8 mouse cellular contexts compared by ENCODE assay signal in genomic region chr13:104681212-104681611, GRCm38 (mm10).
DNase-seq lines count a peak whose midpoint lies in the region; ATAC-seq lines count a peak whose summit lies in the region.
"Had no signal": no experiment of that assay in that cellular context is flagged by ENCODE, and none has a peak within 500 bp of the region (broad histone marks: within the 10 kb centered on the region; RNA-seq: fewer than 3 reads in every experiment).

No protein-coding gene starts in this region.

- no peak overlapping the region for H3K9ac ChIP-seq in hindbrain, embryonic 11.5 days (ENCODE audit: low read depth, low read length)

- H3K27ac ChIP-seq in hindbrain, embryonic 11.5 days (ENCODE audit: low read depth, low read length), result no peak overlapping the region
- H3K27ac ChIP-seq in hindbrain, embryonic 10.5 days, result no peak overlapping the region

- peak; percentile 8 for DNase-seq in hindbrain, embryonic 11.5 days (ENCODE audit: low spot score)
- no peak for DNase-seq in hindbrain, embryonic 10.5 days (ENCODE audit: low spot score)
- peak; percentile 44 for DNase-seq in lung, postnatal 10 days
- no peak for DNase-seq in lung, postnatal 4 days
- DNase-seq in fibroblast of lung, adult 2 months (ENCODE audit: low read depth), result peak; percentile 22
- peak; percentile 36 for DNase-seq in telencephalon, adult 2 months (ENCODE audit: low read depth, low spot score)
- DNase-seq in spleen, adult 18-20 months, result no peak

- no peaks in the 10 kb centered on the region for H3K27me3 ChIP-seq in hindbrain, embryonic 11.5 days (ENCODE audit: control insufficient read depth, insufficient read depth, low read length)
- no peaks in the 10 kb centered on the region for H3K27me3 ChIP-seq in hindbrain, embryonic 10.5 days (ENCODE audit: insufficient read depth, poor library complexity, severe bottlenecking)

- WGBS in hindbrain, embryonic 11.5 days, result 70% methylated on average over 1 of the region's 1 CpGs
- WGBS in hindbrain, embryonic 10.5 days, result 78% methylated on average over 1 of the region's 1 CpGs

- no peak overlapping the region for H3K4me3 ChIP-seq in hindbrain, embryonic 11.5 days (ENCODE audit: low read depth, low read length)
- no peak overlapping the region for H3K4me3 ChIP-seq in hindbrain, embryonic 10.5 days
- H3K4me3 ChIP-seq: myocyte had no signal

- H3K4me2 ChIP-seq in hindbrain, embryonic 11.5 days (replicated peaks; ENCODE audit: low read depth, low read length), result no peak overlapping the region

- H3K4me1 ChIP-seq in hindbrain, embryonic 11.5 days (replicated peaks; ENCODE audit: control insufficient read depth, insufficient read depth, low read length), result no peaks in the 10 kb centered on the region
- H3K4me1 ChIP-seq in hindbrain, embryonic 10.5 days (replicated peaks), result peaks cover 10% of the 10 kb centered on the region

- ATAC-seq in hindbrain, embryonic 11.5 days (ENCODE audit: low FRiP score), result no peak

- H3K9me3 ChIP-seq in hindbrain, embryonic 11.5 days (ENCODE audit: control insufficient read depth, low read length), result no peaks in the 10 kb centered on the region
- peaks cover 5% of the 10 kb centered on the region; the same call in 1 of the 2 replicates for H3K9me3 ChIP-seq in hindbrain, embryonic 10.5 days

- no peaks in the 10 kb centered on the region for H3K36me3 ChIP-seq in hindbrain, embryonic 11.5 days (ENCODE audit: control insufficient read depth, insufficient read depth, low read length)
- 0 out of 2 replicates have a peak, but pooled peaks cover 6% of the 10 kb centered on the region for H3K36me3 ChIP-seq in hindbrain, embryonic 10.5 days

Comparison
In these comparisons a context has a peak if more than half of its experiments do, and no peak if none do; other contexts are left out.
1. DNase-seq: peak in hindbrain, embryonic 11.5 days (single experiment), lung, postnatal 10 days (single experiment), fibroblast of lung, adult 2 months (single experiment) and telencephalon, adult 2 months (single experiment); none in hindbrain, embryonic 10.5 days (single experiment), lung, postnatal 4 days (0 of 2) and spleen, adult 18-20 months (0 of 2).